Mouse (Mus musculus) right cerebral cortex, postnatal 36 days (tissue): Measurements from ENCODE around the gene Arhgap1.

Experiments used
- DNase-seq, 2 experiments: peaks; one replicate each; pipeline ENCODE4 v3.0.0; 2022; ENCODE audit warnings: low spot score in 2 of 2, mixed read lengths in 1 of 2

The Arhgap1 gene

DNA sequence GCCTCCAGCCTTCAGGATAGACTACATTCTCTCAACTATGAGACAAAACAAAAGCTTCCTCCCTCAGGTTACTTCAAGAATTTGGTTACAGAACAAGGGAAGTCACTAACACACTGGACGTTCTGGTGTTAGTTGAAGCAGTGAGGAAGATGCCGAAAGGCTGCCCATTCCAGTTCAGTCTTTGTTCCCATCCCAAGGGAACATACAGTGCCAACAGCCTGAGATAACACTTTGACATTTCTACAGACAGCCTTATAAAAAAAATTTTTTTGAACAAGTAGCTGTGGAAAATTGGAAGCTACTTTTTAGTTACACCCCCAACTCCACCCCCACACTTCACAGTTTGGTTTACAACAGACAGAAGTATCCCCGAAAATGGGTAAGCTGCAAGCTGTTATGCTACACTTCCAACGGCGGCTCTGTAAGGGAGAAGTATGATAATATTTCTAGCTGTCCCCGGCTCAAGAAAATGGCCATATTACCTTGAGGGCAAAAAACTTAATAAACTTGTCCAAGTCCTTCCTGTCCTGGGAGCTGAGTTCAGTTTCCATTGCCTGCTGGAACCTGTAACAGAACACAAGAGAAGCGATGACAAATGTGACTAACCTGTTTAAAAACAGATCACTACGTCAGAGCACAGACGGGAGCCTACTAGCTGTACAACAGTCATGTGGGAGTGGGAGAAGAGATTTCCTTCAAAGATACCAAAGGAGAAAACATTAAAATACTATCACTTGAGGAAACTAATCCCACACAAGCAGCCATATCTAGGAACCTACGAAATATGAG lies 46.0 kb downstream of the Arhgap1 start:
- no peak for DNase-seq

DNA sequence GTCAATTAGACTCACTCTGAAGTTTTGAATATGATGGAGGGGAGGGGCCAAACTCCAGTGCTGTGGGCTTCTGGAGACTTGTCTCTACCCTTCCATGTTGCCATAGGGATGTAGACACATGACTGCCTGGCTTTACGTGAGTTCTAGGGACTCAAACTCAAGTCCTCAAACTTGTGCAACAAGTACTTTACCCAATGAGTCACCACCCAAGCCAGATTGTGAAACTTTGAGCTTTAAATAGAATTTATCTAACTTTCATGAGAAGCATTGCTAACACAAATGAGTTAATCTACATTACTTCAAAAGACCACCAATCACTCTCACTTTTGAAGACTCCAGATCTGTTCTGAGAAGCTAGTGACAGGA lies 46.5 kb downstream of the Arhgap1 start:
- DNase-seq: no peak

DNA sequence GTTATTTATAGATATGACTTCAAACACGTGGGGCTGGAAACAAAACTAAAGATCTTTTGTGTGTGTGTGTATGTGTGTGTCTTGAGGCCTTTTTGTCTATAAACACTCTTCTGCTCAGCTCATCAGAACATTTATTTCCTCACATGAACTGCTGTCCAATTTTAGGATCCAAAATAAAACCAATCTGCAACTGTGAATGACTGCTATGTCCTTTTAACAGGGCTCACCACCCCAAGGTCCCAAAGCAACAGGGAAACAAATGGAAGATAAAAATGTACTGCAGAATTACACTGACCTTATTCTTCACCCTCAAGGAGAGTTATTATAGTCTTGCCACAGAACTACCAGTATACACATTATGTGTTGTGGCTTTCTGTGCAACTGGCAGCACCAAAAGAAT lies 49.6 kb downstream of the Arhgap1 start:
- no peak for DNase-seq

DNA sequence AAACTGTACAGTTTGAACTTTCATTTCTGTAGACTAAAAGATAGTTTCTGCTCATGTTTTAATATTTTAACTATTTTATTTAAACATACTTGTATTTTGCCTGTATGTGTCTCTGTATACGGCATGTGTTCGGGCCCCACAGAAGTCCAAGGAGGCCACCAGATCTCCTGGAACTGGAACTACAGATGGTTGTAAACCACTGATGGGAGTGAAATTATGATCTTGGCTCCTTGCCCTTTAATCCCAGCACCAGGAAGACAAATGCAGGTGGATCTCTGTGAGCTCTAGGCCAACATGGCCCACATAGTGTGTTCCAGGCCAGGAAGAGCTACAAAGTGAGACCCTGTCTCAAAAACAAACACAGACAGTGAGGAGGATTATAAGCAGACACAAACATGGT lies 51.7 kb downstream of the Arhgap1 start:
- no peak for DNase-seq

DNA sequence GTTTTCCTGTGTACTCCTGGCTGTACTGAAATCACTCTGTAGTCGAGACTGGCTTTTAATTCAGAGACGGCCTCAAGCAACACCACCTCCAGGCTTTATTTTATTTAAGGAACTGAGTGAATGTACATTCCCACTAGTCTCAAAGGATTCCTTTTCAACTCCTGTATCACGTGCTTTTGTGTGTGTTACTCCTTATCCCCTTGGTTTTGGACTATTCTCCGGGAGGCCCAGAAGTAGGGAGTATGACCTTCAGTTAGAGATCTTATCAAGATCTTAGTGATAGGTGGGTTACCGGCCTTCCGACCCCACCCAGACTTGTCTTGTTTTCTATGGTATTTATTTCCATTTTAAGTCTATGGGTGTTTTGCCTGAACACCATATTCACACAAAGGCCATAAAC lies 56.1 kb downstream of the Arhgap1 start:
- DNase-seq: no peak

DNA sequence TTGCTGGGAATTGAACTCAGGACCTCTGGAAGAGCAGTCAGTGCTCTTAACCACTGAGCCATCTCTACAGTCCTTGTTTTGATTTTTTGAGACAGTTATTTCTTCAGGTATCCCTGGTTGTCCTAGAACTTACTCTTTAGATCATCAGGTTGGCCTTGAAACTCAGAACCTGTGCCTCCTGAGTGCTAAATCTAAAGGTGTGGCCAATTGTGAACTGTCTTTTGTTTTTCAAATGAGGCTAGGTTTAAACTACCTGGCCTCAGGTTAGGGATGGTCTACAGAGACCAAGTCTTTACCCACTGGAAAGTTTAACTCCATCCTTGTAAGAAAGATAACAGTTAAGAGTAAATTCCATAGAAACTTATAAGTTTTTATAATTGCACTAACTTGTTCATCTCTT lies 56.8 kb downstream of the Arhgap1 start:
- DNase-seq: no peak

DNA sequence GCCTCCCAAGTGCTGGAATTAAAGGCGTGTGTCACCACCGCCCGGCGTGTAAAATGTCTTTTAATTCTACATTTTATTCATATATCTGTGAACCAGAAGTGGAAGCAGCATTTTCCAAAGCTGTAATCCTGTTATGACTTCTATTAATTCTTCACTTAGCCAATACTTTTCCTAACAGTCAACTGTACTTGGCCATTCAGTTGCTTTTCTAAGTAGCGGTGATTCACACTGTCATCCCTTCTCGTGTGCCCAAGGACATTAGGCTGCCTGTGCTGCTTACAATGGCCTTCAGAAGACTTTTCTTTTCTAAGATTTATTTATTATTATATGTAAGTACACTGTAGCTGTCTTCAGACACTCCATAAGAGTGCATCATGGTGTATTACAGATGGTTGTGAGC lies 58.7 kb downstream of the Arhgap1 start:
- no peak for DNase-seq

DNA sequence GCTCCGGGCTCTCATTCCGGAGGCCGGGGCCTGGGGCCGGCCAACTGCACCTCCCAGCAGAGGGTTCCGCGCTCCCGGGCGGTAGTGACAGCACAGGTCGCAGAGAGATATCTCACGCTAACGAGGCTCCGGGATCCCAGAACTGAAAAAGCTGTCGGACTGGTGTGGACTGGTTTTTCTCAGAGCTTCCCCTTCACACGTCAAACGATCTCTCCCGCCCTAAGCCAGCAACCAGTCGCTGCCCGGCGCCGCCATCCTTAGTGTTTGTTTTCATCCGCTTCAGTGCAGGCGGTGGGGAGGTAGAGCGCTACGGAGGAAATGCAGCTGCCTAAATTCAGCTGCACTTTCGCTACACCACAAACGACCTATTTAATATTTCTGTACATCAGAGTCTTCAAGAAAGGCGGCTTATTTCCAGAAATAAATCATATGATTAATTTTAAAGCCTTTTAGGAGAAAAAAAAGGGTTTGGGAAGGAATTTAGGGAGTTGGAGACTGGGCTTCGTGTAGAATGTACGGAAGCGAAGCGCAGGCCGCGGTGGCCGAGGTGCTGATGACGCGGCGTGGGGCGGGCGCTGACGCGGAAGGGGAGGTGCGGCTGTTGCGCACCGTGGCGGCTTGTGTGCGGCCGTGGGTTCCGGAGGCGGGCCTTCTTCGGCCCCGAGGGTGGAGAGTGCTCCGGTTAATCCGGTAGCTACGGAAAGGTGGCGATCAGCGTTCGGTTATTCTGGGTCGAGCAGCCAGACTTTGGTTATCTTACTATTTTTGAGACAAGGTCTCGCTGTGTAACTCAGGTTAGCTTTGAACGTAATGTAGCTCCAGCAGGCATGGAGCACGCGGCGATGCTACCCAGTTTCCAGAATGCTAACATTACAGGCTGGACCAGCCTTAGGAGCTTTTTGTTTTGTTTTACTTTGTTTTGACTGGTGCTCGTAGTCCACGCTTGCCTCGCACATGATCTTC lies 60.9 kb downstream of the Arhgap1 start, which contains the start of the genes Atg13 and Harbi1:
Atg13 (minus strand) TSS at position 305 of the 963 bp plus-strand sequence.
Harbi1 (plus strand) TSS at position 581 of the 963 bp plus-strand sequence.
- peak; percentile 85 to 89 for DNase-seq

DNA sequence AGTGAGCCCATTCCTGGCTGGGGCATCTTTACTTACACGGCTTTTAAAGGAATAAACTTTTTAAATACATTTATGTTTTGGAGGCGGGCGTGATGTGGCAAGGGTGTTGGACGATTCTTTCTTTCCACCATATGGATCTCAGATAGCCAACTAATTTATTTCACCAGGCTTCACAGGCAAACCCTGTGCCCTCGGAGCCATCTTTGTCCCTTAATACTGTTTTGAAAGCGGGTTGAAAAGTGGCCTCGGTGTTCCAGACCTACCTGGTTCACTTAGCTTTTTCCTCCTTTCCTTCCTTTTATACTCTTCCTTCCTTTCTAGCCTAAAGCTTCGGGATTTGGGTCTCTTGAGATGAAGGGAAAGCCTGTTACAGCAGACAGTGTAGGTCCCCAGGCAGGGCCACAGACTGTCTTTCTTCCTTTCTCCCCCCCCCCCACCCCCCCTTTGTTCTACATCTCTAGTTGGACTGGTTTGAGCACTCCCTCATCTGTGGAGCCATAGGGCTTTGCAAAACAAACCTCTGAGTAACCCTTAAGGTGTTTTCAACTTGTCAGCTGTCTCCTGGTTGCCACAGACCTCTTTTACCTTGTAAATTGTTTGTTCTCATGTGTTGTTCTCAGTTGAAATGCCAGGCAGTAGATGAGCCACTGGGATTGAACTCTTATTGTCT lies 61.7 kb downstream of the Arhgap1 start:
- DNase-seq: no peak

DNA sequence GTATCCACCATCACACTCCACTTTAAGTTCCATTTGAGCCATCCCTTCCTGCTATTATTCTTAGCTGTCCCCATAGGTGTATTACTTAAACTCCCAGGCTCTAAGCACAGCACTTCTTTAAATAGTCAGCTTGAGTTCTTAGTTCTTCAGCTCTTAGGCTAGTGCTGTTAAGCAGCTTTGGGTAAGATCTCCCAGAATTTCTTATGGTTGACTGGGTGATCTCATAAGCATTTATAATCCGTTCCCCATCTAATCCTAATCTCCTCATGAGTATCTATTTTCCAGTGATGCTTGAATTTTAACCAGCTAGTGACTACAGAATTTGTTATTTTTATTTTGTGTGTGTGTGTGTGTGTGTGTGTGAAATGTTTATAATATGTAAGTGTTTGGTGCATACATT lies 65.3 kb downstream of the Arhgap1 start:
- no peak for DNase-seq

DNA sequence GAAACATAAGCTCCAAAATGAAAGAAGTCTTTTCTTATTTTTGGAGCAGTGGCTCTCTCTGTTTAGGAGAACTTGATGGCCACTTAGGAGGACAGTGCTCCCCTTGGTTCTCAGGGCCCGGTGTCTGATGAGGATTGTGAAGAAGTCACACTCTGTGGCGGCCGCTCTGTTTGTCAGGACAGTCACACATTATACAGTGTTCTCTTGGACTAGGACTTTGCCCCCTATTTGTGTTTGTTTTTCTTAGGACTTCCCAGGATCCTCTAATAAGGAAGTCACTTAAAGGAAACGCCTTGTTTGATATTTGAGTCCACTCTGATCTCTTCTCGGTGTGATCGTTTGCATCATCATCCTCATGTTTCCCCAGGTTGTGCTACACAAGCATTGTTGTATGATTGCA lies 68.6 kb downstream of the Arhgap1 start:
- DNase-seq: no peak
